Mouse (Mus musculus): ENCODE results near the gene Cx3cr1.
A peak's percentile ranks its signal among the peaks of the same experiment; 100 is the strongest.

Cx3cr1 gene

DNA sequence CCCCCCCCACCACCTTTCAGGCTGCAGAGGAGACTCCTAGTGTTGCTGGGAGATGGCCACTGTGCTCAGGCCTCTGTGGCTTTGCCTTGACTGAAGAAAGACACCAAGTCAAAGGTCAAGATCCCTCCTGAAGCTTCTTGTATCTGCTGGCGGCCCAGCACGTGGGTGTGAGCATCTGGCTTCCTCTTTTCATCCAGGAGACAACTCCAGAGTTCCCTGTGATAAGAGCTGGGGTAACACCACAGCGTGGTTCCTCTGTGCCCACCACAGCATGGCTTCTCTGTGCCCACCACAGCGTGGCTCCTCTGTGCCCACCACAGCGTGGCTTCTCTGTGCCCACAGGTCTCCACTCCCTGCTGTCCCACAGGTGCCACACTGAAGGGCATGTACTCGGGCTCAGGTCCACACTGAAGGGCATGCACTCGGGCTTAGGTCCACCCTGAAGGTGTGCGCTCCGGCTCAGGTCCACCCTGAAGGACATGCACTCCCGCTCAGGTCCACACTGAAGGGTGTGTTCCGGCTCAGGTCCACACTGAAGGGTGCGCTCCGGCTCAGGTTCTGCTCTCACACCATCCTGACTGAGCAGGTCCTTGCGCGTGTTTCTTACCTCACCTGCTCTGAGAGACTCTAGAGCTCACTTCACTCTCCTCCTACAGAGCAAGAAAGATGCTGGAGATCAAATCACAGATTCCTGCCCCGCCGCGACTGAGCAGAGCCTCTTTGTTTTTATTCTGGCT lies 13.6 kb upstream of the Cx3cr1 start:
- no peak for DNase-seq (ENCODE audit: extremely low spot score, low read depth, low spot score)

- no peak for DNase-seq (ENCODE audit: extremely low spot score, low read depth, low spot score)
Measured at GRCm38 (mm10) chr9:120082691-120083090, 13.0 kb upstream of the Cx3cr1 start.

GRCm38 (mm10) chr9:120081967-120082366 lies 12.3 kb upstream of the Cx3cr1 start:
- DNase-seq (ENCODE audit: extremely low spot score, low read depth, low spot score) = no peak

DNA sequence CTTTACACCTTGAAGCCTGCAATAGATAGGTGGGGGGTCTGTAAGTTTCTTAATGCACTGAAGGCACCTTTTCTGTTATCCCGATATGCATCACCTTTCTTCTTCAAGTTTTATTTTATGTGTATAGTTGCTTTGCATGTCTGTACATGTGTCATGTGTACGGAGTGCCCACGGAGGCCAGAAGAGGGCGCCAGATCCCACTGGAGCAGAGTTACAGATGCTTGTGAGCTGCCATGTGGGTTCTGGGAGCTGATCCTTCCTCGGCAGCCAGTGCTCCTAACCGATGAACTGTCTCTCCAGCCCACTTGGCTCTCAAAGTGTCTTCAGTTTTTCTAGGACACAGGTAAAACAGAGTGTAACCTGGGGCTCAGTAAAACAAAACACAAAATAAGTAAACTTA lies 11.6 kb upstream of the Cx3cr1 start:
- DNase-seq (ENCODE audit: extremely low spot score, low read depth, low spot score) = no peak

DNA sequence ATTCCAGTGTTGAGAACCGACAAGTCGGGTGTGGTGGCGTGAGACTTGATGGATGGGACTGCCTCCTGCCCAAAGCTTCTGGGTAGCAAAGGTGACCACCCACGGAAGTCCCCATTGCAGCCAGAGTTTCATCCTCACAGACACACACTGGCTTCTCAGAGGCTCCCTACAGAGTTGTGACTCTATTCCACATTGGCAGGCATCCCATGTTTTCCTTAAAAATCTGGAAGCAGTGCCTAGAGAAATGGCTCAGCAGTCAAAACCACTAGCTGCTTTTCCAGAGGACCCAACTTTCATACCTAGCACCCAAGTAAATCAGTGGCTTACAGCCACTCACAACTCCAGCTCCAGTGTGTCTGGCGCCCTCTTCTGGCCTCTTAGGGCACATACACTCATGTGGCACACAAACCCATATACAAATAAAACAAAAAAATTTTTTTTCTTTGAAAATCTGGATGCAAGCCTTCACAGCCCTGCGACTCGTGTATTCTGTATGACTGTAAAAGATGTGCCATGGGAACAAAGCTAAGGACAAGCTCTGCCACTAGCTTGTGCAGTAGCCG lies 10.9 kb upstream of the Cx3cr1 start:
- DNase-seq (ENCODE audit: extremely low spot score, low read depth, low spot score) = no peak

GRCm38 (mm10) chr9:120079901-120080300 lies 10.2 kb upstream of the Cx3cr1 start:
- no peak for DNase-seq (ENCODE audit: extremely low spot score, low read depth, low spot score)

GRCm38 (mm10) chr9:120078241-120078640 lies 8.6 kb upstream of the Cx3cr1 start:
- DNase-seq (ENCODE audit: extremely low spot score, low read depth, low spot score) = no peak

- no peak for DNase-seq (ENCODE audit: extremely low spot score, low read depth, low spot score)
Measured at GRCm38 (mm10) chr9:120074516-120074915, 4.8 kb upstream of the Cx3cr1 start.

DNA sequence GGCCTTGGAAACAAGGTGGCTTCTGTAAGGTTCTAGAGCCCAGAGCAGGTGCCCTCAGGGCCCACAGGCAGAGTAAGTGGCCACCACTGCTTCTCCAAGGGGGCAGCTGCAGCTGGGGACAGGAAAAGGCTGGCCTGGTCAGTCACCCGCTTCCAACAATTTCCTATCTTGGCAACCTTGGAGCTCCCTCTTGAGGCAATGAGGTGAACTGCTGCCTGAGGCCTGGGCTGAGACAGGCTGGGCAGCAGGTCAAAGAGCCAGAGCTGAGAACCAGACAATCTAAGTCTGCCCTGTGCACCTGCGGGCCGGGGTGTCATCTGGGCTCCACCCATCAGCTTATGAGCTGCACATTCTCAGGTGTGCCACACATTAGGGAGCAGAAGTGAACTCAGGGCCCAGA lies 3.5 kb upstream of the Cx3cr1 start:
- peak; percentile 61 for DNase-seq (ENCODE audit: extremely low spot score, low read depth, low spot score)

DNA sequence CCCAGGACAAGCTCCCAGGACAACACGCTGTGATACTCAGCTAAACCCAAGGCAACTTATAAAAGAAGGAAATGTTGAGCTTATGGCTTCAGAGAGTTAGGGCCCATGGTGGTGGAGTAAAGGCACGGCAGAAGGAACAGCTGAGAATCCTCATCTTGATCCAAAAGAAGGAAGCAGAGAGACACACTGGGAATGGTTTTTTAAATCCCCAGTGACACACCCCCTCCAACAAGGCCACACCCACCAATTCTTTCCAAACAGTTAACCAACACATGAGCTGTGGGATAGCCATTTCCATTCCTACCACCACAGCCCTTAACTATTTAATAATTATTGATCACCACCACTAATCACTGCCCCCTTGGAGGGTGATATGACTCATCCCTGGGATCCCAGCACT lies 1.6 kb upstream of the Cx3cr1 start:
- DNase-seq (ENCODE audit: extremely low spot score, low read depth, low spot score) = no peak

DNA sequence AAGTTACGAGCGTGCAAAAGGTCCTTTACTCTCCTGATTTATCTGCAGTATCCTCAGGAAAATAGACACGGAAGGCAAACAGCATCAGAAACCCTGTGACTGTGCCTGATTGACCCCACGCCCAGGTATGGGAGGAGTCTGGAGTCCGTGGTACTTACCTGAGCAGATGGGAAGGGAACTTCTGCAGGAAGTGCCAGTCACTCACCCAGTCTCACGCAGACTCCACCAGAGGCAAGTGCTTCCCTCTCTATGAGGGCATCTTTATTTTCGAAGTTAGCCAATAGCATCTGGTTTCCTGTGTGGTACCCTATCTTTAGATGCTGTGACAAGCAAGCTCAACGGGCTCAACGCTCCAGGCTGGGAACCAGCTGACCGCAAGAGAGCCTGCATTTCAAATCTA lies 1.6 kb downstream of the Cx3cr1 start:
- DNase-seq (ENCODE audit: extremely low spot score, low read depth, low spot score) = no peak

GRCm38 (mm10) chr9:120067609-120068008 lies 2.1 kb downstream of the Cx3cr1 start:
- DNase-seq (ENCODE audit: extremely low spot score, low read depth, low spot score) = no peak

GRCm38 (mm10) chr9:120064317-120064716 lies 5.4 kb downstream of the Cx3cr1 start:
- no peak for DNase-seq (ENCODE audit: extremely low spot score, low read depth, low spot score)

DNA sequence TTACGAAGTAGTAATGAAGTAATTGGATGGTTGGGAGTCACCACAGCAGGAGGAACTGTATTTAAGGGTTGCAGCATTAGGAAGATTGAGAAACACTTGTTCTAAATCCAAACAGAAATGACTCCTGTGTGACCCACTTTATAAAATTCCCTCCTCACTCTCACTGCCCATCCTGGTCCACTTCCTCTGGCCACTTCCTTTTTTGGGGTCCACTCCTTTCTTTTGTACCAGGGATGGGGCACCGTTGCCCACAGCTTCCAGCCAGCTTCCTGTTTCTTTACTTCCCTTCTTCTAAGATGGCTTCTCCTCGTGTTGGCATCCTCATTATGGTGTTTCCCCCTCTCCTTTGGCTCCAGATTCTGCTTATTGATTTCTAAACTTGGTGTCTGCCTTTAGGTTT lies 10.9 kb downstream of the Cx3cr1 start:
- DNase-seq (ENCODE audit: extremely low spot score, low read depth, low spot score) = no peak

DNA sequence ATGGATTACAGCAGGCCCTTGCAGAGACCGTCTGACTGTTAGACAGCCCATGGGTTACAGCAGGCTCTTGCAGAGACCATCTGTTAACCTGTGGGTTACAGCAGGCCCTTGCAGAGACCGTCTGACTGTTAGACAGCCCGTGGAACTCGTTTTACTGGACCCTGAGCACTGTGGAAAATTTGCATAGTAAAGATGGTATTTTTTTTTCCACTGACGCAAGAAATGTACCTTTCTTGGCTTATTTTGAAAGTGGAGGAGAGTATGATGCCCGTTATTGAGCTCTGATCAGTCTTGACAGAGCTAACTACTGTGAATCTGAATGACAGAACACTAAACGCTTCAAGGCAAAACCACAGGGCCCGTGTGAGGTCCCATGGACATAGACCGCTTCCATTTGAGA lies 13.5 kb downstream of the Cx3cr1 start:
- DNase-seq (ENCODE audit: extremely low spot score, low read depth, low spot score) = no peak

- DNase-seq (ENCODE audit: extremely low spot score, low read depth, low spot score) = no peak
Measured at GRCm38 (mm10) chr9:120054545-120055277, 15.0 kb downstream of the Cx3cr1 start.

DNA sequence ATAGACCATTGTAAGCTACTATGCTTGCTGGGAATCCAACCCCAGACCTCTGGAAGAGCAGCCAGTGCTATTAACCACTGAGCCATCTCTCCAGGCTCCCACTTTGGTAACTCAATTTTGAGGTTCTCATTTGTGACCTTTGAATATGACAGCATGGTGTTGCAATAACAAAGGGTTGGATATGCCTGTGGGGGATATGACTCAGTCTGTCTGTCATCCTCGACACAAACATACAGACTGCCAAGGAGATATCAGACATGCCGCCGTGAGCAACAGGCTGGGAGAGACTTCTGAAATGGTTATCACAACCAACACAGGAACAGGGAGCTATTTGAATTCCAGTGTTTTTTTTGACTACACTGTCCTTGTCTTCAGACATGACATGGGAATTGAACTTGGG lies 20.3 kb downstream of the Cx3cr1 start:
- no peak for DNase-seq (ENCODE audit: extremely low spot score, low read depth, low spot score)

- DNase-seq (ENCODE audit: extremely low spot score, low read depth, low spot score) = no peak
Measured at GRCm38 (mm10) chr9:120048495-120048894, 21.2 kb downstream of the Cx3cr1 start.

GRCm38 (mm10) chr9:120043115-120043514 lies 26.6 kb downstream of the Cx3cr1 start:
- no peak for DNase-seq (ENCODE audit: extremely low spot score, low read depth, low spot score)

- no peak for DNase-seq (ENCODE audit: extremely low spot score, low read depth, low spot score)
Measured at GRCm38 (mm10) chr9:120037414-120037813, 32.3 kb downstream of the Cx3cr1 start.

DNA sequence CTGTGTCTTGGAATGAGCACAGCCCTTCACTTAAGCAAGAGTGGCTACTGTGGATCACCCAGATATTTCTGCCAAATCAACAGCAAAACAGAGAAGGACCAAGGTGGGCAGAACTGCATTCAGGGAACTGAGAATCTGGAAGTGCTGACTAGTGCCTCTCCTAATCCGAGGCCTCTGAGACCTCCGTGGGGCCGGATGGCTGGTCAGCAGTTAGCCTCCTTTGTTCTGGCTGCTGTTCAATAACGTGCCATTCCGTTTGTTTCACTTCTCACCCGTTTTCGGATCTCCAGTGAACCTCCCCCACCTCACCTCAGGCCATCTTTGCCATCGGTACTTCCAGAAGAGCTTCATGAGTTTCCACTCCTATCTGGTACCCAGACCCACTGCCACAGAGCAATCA lies 35.3 kb downstream of the Cx3cr1 start:
- DNase-seq (ENCODE audit: extremely low spot score, low read depth, low spot score) = no peak

DNA sequence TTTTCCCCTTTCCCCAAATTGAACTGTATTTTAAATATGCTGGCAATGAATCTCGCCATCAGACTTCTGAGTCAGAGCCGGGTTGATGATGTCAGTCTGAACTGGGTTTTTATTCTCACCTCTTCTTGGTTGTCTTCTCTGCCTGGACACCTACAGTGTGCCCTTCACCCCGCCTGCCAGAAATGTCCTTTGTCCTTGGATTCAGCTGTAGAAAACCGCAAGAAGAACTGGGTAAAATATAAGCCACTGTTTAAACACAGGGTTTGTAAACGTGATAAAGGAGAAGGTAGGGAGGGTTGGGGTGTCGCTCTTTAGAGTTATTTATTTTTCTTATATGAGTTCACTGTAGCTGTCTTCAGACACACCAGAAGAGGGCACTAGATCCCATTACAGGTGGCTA lies 37.0 kb downstream of the Cx3cr1 start:
- no peak for DNase-seq (ENCODE audit: extremely low spot score, low read depth, low spot score)
